Mouse (Mus musculus) ES-Bruce4 (cell line): ENCODE data around the gene Ank3.

ENCODE experiments used
- EP300 ChIP-seq: IDR thresholded peaks from 2 replicates; pipeline ENCODE4 v1.6.1; 2011; ENCODE audit warnings: low read depth, low read length; ENCODE audit not compliant: insufficient read depth
- POLR2A ChIP-seq: IDR thresholded peaks from one replicate; pipeline ENCODE4 v1.8.1; 2011; ENCODE audit warnings: low read length; ENCODE audit not compliant: insufficient read depth

DNA sequence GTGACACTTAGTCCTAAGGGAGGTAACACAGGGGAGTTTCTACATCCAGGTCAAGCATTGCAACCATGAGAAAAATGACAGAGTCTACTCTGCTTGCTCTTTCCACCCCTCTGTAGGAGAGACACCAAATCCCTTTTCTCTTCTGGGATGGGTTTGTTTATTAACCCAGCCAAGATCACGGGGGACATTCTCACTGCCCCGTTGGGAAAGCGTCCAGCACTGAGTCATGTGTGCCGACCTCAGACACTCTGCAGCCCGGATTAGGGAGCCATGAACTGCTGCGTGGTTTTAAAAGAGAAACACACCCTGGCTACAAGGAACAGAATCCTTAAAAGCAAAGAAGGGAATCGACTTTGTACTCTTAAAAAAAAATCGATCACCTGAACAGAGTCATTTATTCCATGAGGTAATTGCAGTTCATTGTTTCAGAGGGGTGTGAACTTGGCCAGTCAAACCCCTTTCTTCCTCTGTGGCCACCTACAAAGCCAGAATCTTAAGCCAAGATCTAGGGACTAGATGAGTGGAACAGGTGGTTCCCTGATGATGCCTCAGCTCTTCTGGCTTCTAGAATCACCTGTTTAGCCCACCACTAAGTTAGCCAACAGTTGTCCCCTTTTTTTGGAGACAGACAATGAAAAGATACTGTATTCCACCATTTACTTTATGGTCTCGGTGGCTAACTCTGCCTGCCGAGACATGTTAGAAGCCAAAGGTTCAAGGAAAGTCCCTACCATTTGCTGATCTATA, 518.3 kb downstream of the Ank3 start:
- TF ChIP-seq EP300: no peak
- TF ChIP-seq POLR2A: no peak
